8 mouse cellular contexts compared by ENCODE assay signal in genomic region chr14:111674664-111675147, GRCm38 (mm10). TPM values are rescaled to one million over a fixed set of nuclear protein-coding genes. Genes with fewer than 3 reads are reported as not detected.
A peak's percentile ranks its signal among the peaks of the same experiment; 100 is the strongest.
DNase-seq lines count a peak whose midpoint lies in the region; ATAC-seq and TF ChIP-seq lines count a peak whose summit lies in the region.

Gene Slitrk5, plus strand, starts transcription at chr14:111675097.

- TF ChIP-seq CTCF in C2C12 (IDR thresholded peaks at IDR 0.05; ENCODE audit: control insufficient read depth, insufficient read depth, insufficient read length), result peak; percentile 14

- no peak within 1 kb of the TSS for H3ac ChIP-seq in C2C12 (ENCODE audit: control insufficient read depth, insufficient read length, low read depth)

- H3K27me3 ChIP-seq in C2C12 (ENCODE audit: control insufficient read depth, insufficient read depth, insufficient read length), result no peaks in the 10 kb centered on the region
- H3K27me3 ChIP-seq in forebrain, embryonic 10.5 days (ENCODE audit: poor library complexity, severe bottlenecking), result peaks cover 31% of the 10 kb centered on the region
- peaks cover 12% of the 10 kb centered on the region for H3K27me3 ChIP-seq in heart, embryonic 12.5 days (replicated peaks)
- H3K27me3 ChIP-seq in kidney, embryonic 14.5 days (ENCODE audit: control insufficient read depth, insufficient read depth, low read length), result peaks cover 27% of the 10 kb centered on the region
- peaks cover 27% of the 10 kb centered on the region for H3K27me3 ChIP-seq in limb, embryonic 12.5 days
- H3K27me3 ChIP-seq in midbrain, embryonic 12.5 days, result peaks cover 10% of the 10 kb centered on the region
- H3K27me3 ChIP-seq in stomach, embryonic 15.5 days (replicated peaks), result peaks cover 5% of the 10 kb centered on the region

- WGBS in forebrain, embryonic 10.5 days, result under 1% methylated on average over 22 of the region's 22 CpGs
- WGBS in heart, embryonic 12.5 days, result 0% methylated on average over 22 of the region's 22 CpGs
- under 1% methylated on average over 22 of the region's 22 CpGs for WGBS in kidney, embryonic 14.5 days
- 1% methylated on average over 22 of the region's 22 CpGs for WGBS in limb, embryonic 12.5 days
- WGBS in midbrain, embryonic 12.5 days, result 0% methylated on average over 22 of the region's 22 CpGs
- WGBS in stomach, embryonic 15.5 days, result under 1% methylated on average over 22 of the region's 22 CpGs

- ATAC-seq in heart, embryonic 12.5 days (ENCODE audit: insufficient number of reproducible peaks, low FRiP score), result peak; percentile 68
- ATAC-seq in kidney, embryonic 14.5 days (ENCODE audit: low FRiP score, low TSS enrichment), result peak; percentile 86
- peak; percentile 40; the same call in 1 of the 2 replicates for ATAC-seq in limb, embryonic 12.5 days (ENCODE audit: insufficient number of reproducible peaks, insufficient read depth, low FRiP score, low TSS enrichment, low read depth)
- ATAC-seq in midbrain, embryonic 12.5 days (ENCODE audit: low FRiP score, low read depth), result peak; percentile 65
- ATAC-seq in stomach, embryonic 15.5 days (ENCODE audit: insufficient read depth, low FRiP score, low read depth), result peak; percentile 74; the same call in 1 of the 2 replicates

- no peaks in the 10 kb centered on the region for H3K36me3 ChIP-seq in C2C12 (ENCODE audit: control insufficient read depth, insufficient read depth)
- peaks cover 7% of the 10 kb centered on the region for H3K36me3 ChIP-seq in forebrain, embryonic 10.5 days (replicated peaks)
- no peaks in the 10 kb centered on the region for H3K36me3 ChIP-seq in heart, embryonic 12.5 days
- H3K36me3 ChIP-seq in kidney, embryonic 14.5 days (ENCODE audit: control insufficient read depth, insufficient read depth, low read length), result no peaks in the 10 kb centered on the region
- no peaks in the 10 kb centered on the region for H3K36me3 ChIP-seq in limb, embryonic 12.5 days
- H3K36me3 ChIP-seq in midbrain, embryonic 12.5 days, result no peaks in the 10 kb centered on the region
- H3K36me3 ChIP-seq in stomach, embryonic 15.5 days, result no peaks in the 10 kb centered on the region

- H3K4me2 ChIP-seq in heart, embryonic 12.5 days, result peak within 1 kb of the TSS; percentile 93
- peak within 1 kb of the TSS; percentile 99 for H3K4me2 ChIP-seq in kidney, embryonic 14.5 days (replicated peaks; ENCODE audit: low read depth, low read length)
- H3K4me2 ChIP-seq in limb, embryonic 12.5 days, result peak within 1 kb of the TSS; percentile 91
- peak within 1 kb of the TSS; percentile 66 for H3K4me2 ChIP-seq in midbrain, embryonic 12.5 days (replicated peaks)
- peak within 1 kb of the TSS; percentile 97 for H3K4me2 ChIP-seq in stomach, embryonic 15.5 days

- H3K9ac ChIP-seq in heart, embryonic 12.5 days, result peak within 1 kb of the TSS; percentile 80
- peak within 1 kb of the TSS; percentile 54; the same call in 1 of the 2 replicates for H3K9ac ChIP-seq in kidney, embryonic 14.5 days (ENCODE audit: low read depth, low read length)
- H3K9ac ChIP-seq in limb, embryonic 12.5 days (replicated peaks), result peak within 1 kb of the TSS; percentile 75
- H3K9ac ChIP-seq in midbrain, embryonic 12.5 days (replicated peaks), result peak within 1 kb of the TSS; percentile 91
- H3K9ac ChIP-seq in stomach, embryonic 15.5 days, result peak within 1 kb of the TSS; percentile 39

- H3K4me3 ChIP-seq in C2C12 (ENCODE audit: insufficient read depth, poor library complexity, severe bottlenecking), result no peak within 1 kb of the TSS
- H3K4me3 ChIP-seq in forebrain, embryonic 10.5 days, result peak within 1 kb of the TSS; percentile 78
- H3K4me3 ChIP-seq in heart, embryonic 12.5 days, result peak within 1 kb of the TSS; percentile 80
- H3K4me3 ChIP-seq in kidney, embryonic 14.5 days (ENCODE audit: low read length), result peak within 1 kb of the TSS; percentile 56
- H3K4me3 ChIP-seq in limb, embryonic 12.5 days (replicated peaks), result peak within 1 kb of the TSS; percentile 67
- H3K4me3 ChIP-seq in midbrain, embryonic 12.5 days, result peak within 1 kb of the TSS; percentile 73
- H3K4me3 ChIP-seq in stomach, embryonic 15.5 days (replicated peaks), result peak within 1 kb of the TSS; percentile 63

- H3K79me3 ChIP-seq in C2C12 (ENCODE audit: low read depth), result no peaks in the 10 kb centered on the region

- H3K27ac ChIP-seq in forebrain, embryonic 10.5 days, result peak within 1 kb of the TSS; percentile 96
- peak within 1 kb of the TSS; percentile 78 for H3K27ac ChIP-seq in heart, embryonic 12.5 days (ENCODE audit: poor library complexity, severe bottlenecking)
- no peak within 1 kb of the TSS for H3K27ac ChIP-seq in kidney, embryonic 14.5 days (ENCODE audit: low read depth, low read length)
- H3K27ac ChIP-seq in limb, embryonic 12.5 days, result peak within 1 kb of the TSS; percentile 84
- H3K27ac ChIP-seq in midbrain, embryonic 12.5 days (replicated peaks), result peak within 1 kb of the TSS; percentile 97
- H3K27ac ChIP-seq in stomach, embryonic 15.5 days, result peak within 1 kb of the TSS; percentile 57; the same call in 1 of the 2 replicates

- H3K79me2 ChIP-seq in C2C12 (ENCODE audit: control insufficient read depth, insufficient read depth), result no peaks in the 10 kb centered on the region

- peak; percentile 30 for DNase-seq in c-Kit-positive CD71-positive TER-119-negative erythroid progenitor cells, embryonic 14.5 days (ENCODE audit: low read depth)
- peak; percentile 88 for DNase-seq in forebrain, embryonic 10.5 days (ENCODE audit: extremely low spot score, low spot score)

- no peaks in the 10 kb centered on the region for H3K9me3 ChIP-seq in forebrain, embryonic 10.5 days
- H3K9me3 ChIP-seq in heart, embryonic 12.5 days (replicated peaks), result no peaks in the 10 kb centered on the region
- no peaks in the 10 kb centered on the region for H3K9me3 ChIP-seq in kidney, embryonic 14.5 days (ENCODE audit: control insufficient read depth, low read length)
- no peaks in the 10 kb centered on the region for H3K9me3 ChIP-seq in limb, embryonic 12.5 days
- H3K9me3 ChIP-seq in midbrain, embryonic 12.5 days, result no peaks in the 10 kb centered on the region
- no peaks in the 10 kb centered on the region for H3K9me3 ChIP-seq in stomach, embryonic 15.5 days

- H3K4me1 ChIP-seq in forebrain, embryonic 10.5 days, result peaks cover 16% of the 10 kb centered on the region
- no peaks in the 10 kb centered on the region for H3K4me1 ChIP-seq in heart, embryonic 12.5 days (replicated peaks)
- H3K4me1 ChIP-seq in kidney, embryonic 14.5 days (ENCODE audit: control insufficient read depth, insufficient read depth, low read length), result 0 out of 2 replicates have a peak, but pooled peaks cover 3% of the 10 kb centered on the region
- peaks cover 11% of the 10 kb centered on the region; the same call in 1 of the 2 replicates for H3K4me1 ChIP-seq in limb, embryonic 12.5 days (replicated peaks)
- peaks cover 11% of the 10 kb centered on the region for H3K4me1 ChIP-seq in midbrain, embryonic 12.5 days
- 0 out of 2 replicates have a peak, but pooled peaks cover 10% of the 10 kb centered on the region for H3K4me1 ChIP-seq in stomach, embryonic 15.5 days

TF ChIP-seq in C2C12, 6 proteins besides CTCF, POLR2A, EP300 and RAD21:
- TF ChIP-seq CEBPB (IDR thresholded peaks at IDR 0.05; ENCODE audit: low read depth), result no peak
- no peak for TF ChIP-seq USF1 (IDR thresholded peaks at IDR 0.05; ENCODE audit: low read depth)
- no peak for TF ChIP-seq MYOG (IDR thresholded peaks at IDR 0.05; ENCODE audit: control insufficient read depth, extremely low read depth, insufficient read length)
- TF ChIP-seq FOSL1 (IDR thresholded peaks at IDR 0.05; ENCODE audit: insufficient read depth, low read length, poor library complexity, severe bottlenecking), result no peak
- no peak for TF ChIP-seq MAX (IDR thresholded peaks at IDR 0.05)
- TF ChIP-seq MYOD1 (IDR thresholded peaks at IDR 0.05; ENCODE audit: control insufficient read depth, insufficient read length, low read depth), result no peak

RNA-seq across cellular contexts. Expression of gene Slitrk5, which starts in this region (rescaled TPM):
- 0.01 TPM for polyA plus RNA-seq in C2C12 (2012; fragmentation: generic; extraction: Trizol)
- polyA plus RNA-seq in forebrain, embryonic 10.5 days (2016; fragmentation: Nextera tagmentation; extraction: Ambion mirVana), result 10.3 and 11.1 TPM in 2 replicates
- polyA plus RNA-seq in heart, embryonic 12.5 days (2016; fragmentation: Nextera tagmentation; extraction: Ambion mirVana), result 25.1 and 26.8 TPM in 2 replicates
- polyA plus RNA-seq in kidney, embryonic 14.5 days (2014; fragmentation: Nextera tagmentation; extraction: Ambion mirVana), result 0.76 and 1.2 TPM in 2 replicates
- 7.5 and 9.3 TPM in 2 replicates for polyA plus RNA-seq in limb, embryonic 12.5 days (2016; fragmentation: Nextera tagmentation; extraction: Ambion mirVana)
- polyA plus RNA-seq in midbrain, embryonic 12.5 days (2016; fragmentation: Nextera tagmentation; extraction: Ambion mirVana), result 24.3 and 29.7 TPM in 2 replicates
- 3.8 and 4.9 TPM in 2 replicates for polyA plus RNA-seq in stomach, embryonic 15.5 days (2015; fragmentation: Nextera tagmentation; extraction: Ambion mirVana)

Comparison
In these comparisons a context has a peak if more than half of its experiments do, and no peak if none do; other contexts are left out.
1. H3K9ac ChIP-seq: peak in every context shown above with its lines; median percentile 91 in midbrain, embryonic 12.5 days; 80 in heart, embryonic 12.5 days; 75 in limb, embryonic 12.5 days; 54 in kidney, embryonic 14.5 days; 39 in stomach, embryonic 15.5 days.